Mouse (Mus musculus) activated CD4-positive, CD25-positive, alpha-beta regulatory T cell, adult 4 months (primary cell): Measurements from ENCODE around the gene Cenpm. TPM values are rescaled to one million over a fixed set of nuclear protein-coding genes. Genes with fewer than 3 reads are reported as not detected.
"Not testable (repeated sequence)": the region's sequence is repeated elsewhere in the genome, so short reads cannot be mapped to it uniquely, and the experiment has no call there.

Source experiments
- ATAC-seq: one replicate; pipeline ENCODE4 v1.8.0; 2017
- polyA plus RNA-seq, 2 experiments: library from polyadenylated mRNA; unstranded; fragments of 100-300 nt; shearing (Covaris generic); gene quantifications; one replicate each; pipeline ENCODE4 v1.2.1; 2017

Gene Cenpm
- polyA plus RNA-seq: 10 to 100 TPM; 21.6 to 34.7 TPM

DNA sequence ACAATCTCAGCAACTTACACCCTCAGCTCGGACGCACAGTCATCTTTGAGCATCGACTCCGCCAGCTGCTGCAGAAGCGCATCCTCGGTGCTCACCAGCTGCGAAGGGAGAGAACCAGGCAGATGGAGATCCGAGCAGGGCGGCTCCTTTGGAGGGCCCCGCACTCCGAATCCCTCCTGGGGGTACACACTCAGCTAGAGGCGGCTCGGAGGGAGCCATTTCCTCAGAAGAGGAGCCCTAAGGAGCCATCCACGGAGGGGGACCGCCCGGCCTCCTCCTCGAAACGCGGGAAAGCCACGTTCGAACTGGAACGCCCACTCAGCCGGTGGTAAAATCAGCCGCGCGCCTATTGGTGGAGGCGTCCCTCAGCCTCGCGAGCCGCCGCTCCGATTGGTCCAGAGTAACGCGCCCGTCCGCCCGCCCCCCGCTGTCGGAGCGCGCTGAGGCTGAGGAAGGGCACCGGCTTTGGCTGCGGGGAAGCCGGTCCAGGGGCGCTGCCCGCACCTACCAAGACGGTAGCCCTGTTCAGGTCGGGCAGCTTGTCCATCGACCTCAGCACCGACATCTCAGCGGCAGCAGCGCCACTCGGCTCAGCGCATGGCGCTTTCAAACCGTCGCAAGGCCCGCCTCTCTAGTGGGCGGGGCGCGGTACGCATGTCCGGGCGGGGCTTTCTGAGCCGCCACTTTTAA, at the start of gene Cenpm:
TSS of gene Cenpm (minus strand) at position 634 of the 690 bp plus-strand sequence.
- ATAC-seq: peak; percentile 97

DNA sequence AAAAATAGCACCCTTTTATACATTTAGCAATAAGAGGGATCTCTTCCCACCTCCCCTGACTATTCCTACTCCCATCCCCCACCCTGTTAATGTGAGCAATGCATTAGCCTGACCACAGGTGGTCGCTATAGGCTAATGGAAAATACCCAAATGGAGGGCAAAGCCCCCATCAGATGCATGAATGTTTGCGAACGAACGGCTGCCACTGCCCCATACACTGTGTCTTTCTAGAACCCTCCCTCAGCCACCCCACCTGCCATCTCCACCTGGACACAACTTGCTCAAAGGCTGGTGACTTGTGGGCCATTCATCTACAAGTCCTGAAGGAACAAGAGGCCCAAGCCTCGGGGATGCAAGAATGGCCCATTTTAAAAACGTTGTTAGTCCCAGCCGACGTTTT, 49.5 kb upstream of the Cenpm start:
- no peak for ATAC-seq

DNA sequence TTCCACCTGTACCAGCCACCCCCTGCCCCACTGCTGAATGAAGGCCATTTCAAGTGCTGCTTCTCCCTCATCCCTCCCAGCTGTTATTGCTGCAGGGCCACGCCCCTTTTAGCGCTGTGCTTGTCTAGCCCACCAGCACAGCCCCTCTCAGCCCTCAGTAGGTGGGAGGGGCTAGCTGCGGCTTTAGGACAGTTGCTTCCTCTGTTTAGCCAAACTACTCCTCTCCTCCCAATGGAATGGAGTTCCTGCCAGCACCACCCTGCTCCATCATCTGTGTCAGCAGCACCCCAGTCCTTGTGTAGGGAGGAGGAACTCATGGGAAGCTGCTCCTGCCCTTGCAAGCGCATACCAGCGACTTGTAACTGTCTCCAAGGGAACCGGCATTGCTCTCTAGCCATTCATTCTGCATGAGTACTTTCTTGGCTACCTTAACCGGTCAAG, 48.7 kb upstream of the Cenpm start:
- ATAC-seq: no peak

GRCm38 (mm10) chr15:82292851-82293250, 48.3 kb upstream of the Cenpm start:
- ATAC-seq: no peak

DNA sequence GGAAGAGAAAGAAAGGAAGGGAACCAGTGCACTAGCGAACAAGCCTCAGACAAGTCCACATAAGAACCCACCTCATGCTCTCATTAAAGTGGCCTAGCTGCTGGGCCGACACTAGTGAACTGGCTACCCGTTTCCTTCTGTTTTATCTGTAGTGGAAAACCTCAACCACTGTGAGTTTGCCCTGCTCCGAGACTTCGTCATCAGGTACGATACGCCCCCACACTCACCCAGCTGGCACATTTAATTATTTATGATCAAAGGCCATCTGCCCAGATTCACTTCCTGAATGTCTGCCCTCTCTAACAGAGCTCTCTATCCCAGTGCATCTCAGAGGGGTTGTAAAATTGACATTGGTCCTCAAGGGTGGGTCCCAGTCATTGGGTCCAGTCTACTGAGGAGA, 45.7 kb upstream of the Cenpm start:
- ATAC-seq: peak; percentile 52

GRCm38 (mm10) chr15:82286157-82286556, 41.6 kb upstream of the Cenpm start:
- no peak for ATAC-seq

DNA sequence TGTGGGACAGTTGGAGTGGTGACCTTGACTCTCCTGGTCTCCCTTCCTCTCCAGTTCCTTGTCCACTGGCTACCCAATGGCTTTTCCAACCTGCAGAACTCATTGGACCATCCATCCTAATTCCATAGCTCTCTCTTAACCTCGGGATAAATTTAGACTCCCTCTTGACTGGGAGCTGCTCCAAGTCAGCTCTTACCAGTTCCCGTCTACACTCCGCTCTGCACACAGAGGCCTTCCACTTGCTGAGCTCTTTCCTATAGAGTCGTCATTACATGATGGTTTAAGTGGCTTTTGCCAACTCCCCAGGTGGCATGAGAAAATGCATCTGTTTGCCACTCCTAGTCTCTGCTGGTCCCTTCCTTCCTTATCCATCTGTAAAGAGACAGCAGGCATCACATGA, 36.1 kb upstream of the Cenpm start:
- ATAC-seq: no peak

GRCm38 (mm10) chr15:82277591-82277990, 33.0 kb upstream of the Cenpm start:
- ATAC-seq: no peak

GRCm38 (mm10) chr15:82274927-82275901, 30.7 kb upstream of the Cenpm start:
- ATAC-seq: no peak

GRCm38 (mm10) chr15:82274593-82274926, 30.0 kb upstream of the Cenpm start, which contains the start of gene Sept3:
Gene Sept3 (plus strand): TSS chr15:82274893.
- ATAC-seq: no peak

DNA sequence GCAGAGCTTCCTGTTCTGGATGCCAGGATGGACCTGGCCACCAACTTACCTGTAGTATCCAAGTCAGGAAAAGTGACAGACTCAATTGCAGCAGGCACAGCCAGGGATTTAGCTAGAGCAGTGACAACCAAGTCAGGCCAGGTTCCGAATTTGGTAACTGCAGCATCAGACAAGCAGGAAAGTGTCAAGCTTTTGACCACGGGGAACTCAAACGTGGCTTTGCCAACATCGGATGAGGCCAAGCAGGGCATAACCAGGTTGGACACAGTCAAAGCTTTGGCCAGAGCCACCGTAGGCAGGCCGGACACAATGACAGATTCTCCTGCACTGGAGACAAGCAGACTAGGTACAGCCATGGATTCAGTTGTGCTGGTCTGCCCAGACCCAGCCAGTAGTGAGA, 27.7 kb upstream of the Cenpm start:
- no peak for ATAC-seq

DNA sequence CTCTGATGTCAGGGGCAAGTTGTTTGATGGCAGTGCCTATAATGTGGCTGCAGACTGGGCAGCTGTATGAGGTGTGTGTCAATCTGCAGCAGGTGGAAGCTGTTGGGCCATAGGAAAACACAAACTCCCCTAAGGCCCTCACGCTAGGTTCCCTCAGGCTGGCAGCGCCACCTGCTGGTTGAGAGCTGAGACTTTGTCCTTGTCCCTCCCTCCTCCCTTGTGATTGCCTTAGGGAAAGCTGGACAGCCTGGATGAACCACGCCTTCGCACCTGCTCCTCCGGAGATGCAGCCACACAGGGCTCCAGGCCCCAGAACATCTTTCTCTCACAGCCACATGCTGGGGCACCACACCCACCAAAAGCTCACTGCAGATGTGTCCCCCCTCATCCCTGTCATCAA, 26.7 kb upstream of the Cenpm start:
- no peak for ATAC-seq

GRCm38 (mm10) chr15:82268783-82269182, 24.2 kb upstream of the Cenpm start:
- ATAC-seq: no peak

GRCm38 (mm10) chr15:82268185-82268584, 23.6 kb upstream of the Cenpm start:
- no peak for ATAC-seq

DNA sequence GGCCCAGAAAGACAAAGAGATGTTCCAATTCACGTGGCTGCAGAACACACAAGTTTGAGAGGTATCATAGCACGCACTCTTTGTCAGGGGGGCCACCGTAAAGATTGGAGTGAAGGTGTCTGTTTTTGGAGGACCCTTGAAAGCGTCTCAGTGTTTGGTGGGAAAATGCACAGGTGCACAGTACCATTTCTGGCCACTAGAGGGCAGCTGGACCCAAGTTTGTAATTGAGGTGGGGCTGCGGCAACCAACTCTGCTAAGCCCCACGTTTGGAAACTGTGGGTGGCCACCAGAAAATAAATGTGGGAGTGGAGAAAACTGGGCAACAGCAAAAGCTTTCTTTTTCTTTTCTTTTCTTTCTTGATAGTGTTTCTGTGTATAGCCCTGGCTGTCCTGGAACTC, 21.8 kb upstream of the Cenpm start:
- no peak for ATAC-seq

- no peak for ATAC-seq
These were observed 15.0 kb upstream of the Cenpm start for GRCm38 (mm10) chr15:82259510-82259909.

DNA sequence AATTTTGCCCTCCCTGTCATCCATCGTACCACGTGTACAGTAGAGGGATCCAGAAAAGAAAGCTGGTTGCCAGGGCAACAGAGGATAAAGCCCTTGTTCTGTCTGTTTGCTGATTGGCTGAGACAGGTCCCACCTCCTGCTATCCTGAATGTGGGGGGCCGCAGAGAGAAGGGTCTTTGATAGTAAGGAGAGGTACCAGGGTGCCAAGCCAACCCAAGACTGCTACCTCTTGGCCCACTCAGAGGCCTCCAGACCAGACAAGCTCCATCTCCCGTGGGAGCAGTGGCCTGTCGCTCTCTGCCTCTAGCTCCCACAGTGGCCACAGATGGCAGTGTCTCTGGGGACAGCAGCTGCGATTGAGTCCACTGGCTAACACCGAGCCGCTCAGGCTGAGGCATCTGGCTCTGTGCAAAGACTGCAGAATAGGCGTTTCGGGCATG, 11.4 kb upstream of the Cenpm start:
- ATAC-seq: no peak

DNA sequence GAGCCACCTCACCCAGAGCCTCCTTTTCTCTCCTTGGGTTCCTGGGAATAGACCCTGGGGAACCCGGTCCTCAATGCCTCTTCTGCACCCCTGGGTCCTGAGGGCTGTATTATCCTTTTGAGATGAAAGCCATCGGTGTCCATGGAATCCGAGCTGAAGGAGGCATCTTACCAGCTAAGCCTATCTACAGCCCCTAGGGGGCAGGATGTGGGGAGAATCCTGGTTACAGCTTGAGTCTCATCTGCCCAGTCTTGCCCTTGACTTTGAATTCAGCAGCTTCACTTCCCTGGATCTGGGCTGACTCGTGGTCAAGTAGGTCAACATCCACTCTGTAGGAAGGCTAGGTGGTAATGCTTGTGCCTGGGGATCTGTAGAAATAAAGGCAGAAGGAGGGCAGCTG, 10.7 kb upstream of the Cenpm start:
- no peak for ATAC-seq

- ATAC-seq: no peak
These were observed 7.5 kb upstream of the Cenpm start, which contains the start of gene 1500009C09Rik for GRCm38 (mm10) chr15:82252097-82252496. Gene 1500009C09Rik (plus strand): TSS chr15:82252397.

DNA sequence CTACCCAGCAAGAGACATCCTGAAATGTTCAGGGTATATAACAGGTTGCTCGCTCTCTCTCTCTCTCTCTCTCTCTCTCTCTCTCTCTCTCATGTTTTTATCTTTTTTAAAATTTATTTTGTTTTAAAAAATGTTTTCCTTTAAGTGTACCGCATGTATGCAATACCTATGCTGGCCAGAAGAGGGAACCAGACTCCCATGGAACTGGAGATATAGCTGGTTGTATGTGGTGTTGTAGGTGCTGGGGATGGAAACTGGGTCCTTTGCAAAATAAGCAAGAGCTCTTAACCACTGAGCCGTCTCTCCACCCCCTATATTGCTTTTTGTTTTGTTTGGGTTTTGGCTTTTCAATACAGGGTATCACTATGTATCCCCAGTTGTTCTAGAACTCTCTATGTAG, 7.0 kb upstream of the Cenpm start:
- no peak for ATAC-seq

GRCm38 (mm10) chr15:82247131-82247776, 2.7 kb upstream of the Cenpm start:
- no peak for ATAC-seq

- not testable (repeated sequence) for ATAC-seq
These were observed 235 bp upstream of the Cenpm start for GRCm38 (mm10) chr15:82244805-82245161.

- no peak for ATAC-seq
These were observed 820 bp downstream of the Cenpm start for GRCm38 (mm10) chr15:82243742-82244114.
